Mouse (Mus musculus): ENCODE data around the gene Akr1b7.

DNA sequence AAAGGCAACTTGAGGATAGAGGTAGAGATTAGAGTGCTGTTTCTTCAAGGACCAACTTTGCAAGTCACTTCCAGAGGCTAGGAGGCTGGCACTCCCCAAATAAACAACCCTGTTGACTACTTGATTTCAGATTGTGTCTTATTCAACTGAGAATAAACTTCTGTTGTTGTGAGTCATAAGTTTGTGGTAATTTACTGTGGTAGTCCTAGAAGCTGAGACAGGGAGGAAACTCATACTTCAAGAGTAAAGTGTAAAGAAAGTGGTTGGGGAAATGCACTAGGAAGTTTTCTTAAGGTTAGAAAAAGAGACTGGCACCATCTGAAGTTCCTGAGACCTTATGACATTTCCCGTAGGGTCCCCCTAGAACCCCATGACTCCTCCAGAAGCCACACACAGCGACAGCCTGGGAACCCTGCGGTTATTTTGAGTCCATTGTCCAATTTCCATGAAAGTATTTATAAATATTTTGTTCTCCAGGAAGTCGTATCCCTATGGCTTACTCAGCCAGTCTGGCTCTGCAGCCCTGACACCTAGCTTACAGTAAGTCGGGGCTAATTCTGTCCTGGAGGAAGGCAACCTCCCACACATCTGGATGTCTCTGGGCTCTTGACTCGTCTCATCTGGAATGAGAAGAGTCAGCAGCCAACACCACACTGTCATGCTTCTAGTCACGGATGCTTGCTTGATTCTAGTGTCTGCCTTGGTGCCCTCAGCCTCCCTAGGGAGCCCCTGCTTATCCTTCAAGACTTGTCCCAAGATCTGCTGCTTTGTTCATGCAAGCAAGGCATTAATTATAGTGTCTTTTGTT lies 41.0 kb downstream of the Akr1b7 start:
- TF ChIP-seq CTCF (conservative IDR thresholded peaks at IDR 0.05 in 1 of 2, IDR thresholded peaks at IDR 0.05 in 1 of 2; ENCODE audit: low read depth in 2 of 2, low read length in 2 of 2) (no peak), MAX (IDR thresholded peaks at IDR 0.05; ENCODE audit: low read length) (no peak)

Measured in CH12.LX (cell line).